ENCODE assay signal across 15 mouse cellular contexts in genomic region chr13:93180351-93180750, GRCm38 (mm10). TPM values are rescaled to one million over a fixed set of nuclear protein-coding genes. Genes with fewer than 3 reads are reported as not detected.
"Had no signal": no experiment of that assay in that cellular context is flagged by ENCODE, and none has a peak within 500 bp of the region (broad histone marks: within the 10 kb centered on the region; RNA-seq: fewer than 3 reads in every experiment).

No protein-coding gene starts in this region.

- ATAC-seq: lung, postnatal 0 days; midbrain, embryonic 13.5 days; midbrain, embryonic 15.5 days had no signal

- DNase-seq: lung, adult 2 months; lung, postnatal 14 days; lung, postnatal 36 days; retina, postnatal 1 day; right cerebral cortex, adult 18-20 months; right cerebral cortex, postnatal 25 days; right cerebral cortex, postnatal 4 days; spleen, adult 18-20 months; thymus, adult 2 months; thymus, postnatal 25 days; thymus, postnatal 4 days had no signal

RNA-seq across cellular contexts. Expression of gene Cmya5, which starts 35.8 kb away (rescaled TPM):
- total RNA-seq: megakaryocyte progenitor cell, adult 5-6 weeks had no signal
